Mouse (Mus musculus) gastrocnemius, postnatal 14 days (tissue): Measurements from ENCODE around the gene Mrps35. TPM values are rescaled to one million over a fixed set of nuclear protein-coding genes. Genes with fewer than 3 reads are reported as not detected.
A peak's percentile ranks its signal among the peaks of the same experiment; 100 is the strongest.

ENCODE experiments used
- DNase-seq: peaks from one replicate; pipeline ENCODE4 v3.0.0; 2021; ENCODE audit warnings: mixed read lengths
- intact Hi-C: fragments of 180-260 bp; cut with DNase I; formaldehyde crosslinking; loops from one replicate; pipeline ENCODE4 v1.15.1; 2025; ENCODE audit warnings: low total_unique reads
- long read RNA-seq, 2 experiments: library from polyadenylated mRNA; stranded (forward); transcript quantifications; one replicate each; pipeline ENCODE4 v2.0.0; 2021
- total RNA-seq, 2 experiments: library from RNA; stranded (reverse); gene quantifications; 2 replicates each; pipeline ENCODE4 v1.2.3; 2021

Gene Mrps35
- 10 to 100 TPM; 50.4 to 56.3 TPM for total RNA-seq
- long read RNA-seq, experiment 1, full-length matches to known transcripts, result 49 of 51 reads
- long read RNA-seq, experiment 1, partial matches to known transcripts, result 0 of 51 reads
- long read RNA-seq, experiment 1, other reads (novel, unspliced or antisense), result 2 of 51 reads
- long read RNA-seq, experiment 2, full-length matches to known transcripts, result 40 of 49 reads
- long read RNA-seq, experiment 2, partial matches to known transcripts, result 1 of 49 reads
- long read RNA-seq, experiment 2, other reads (novel, unspliced or antisense), result 8 of 49 reads

- peak; percentile 92 for DNase-seq
- intact Hi-C loops, result no loop called here
These were observed at the start of gene Mrps35 for GRCm38 (mm10) chr6:147042291-147043290. Mrps35 (plus strand) TSS chr6:147042764.

GRCm38 (mm10) chr6:146994236-146994635 lies 48.3 kb upstream of the Mrps35 start:
- DNase-seq, result peak; percentile 37
- intact Hi-C loops, result loop anchor here (5.0 kb wide), 1 partner anchor 162 kb away; no protein-coding TSS in a partner anchor

GRCm38 (mm10) chr6:146995391-146995790 lies 47.2 kb upstream of the Mrps35 start:
- DNase-seq, result no peak
- intact Hi-C loops, result no loop called here

DNA sequence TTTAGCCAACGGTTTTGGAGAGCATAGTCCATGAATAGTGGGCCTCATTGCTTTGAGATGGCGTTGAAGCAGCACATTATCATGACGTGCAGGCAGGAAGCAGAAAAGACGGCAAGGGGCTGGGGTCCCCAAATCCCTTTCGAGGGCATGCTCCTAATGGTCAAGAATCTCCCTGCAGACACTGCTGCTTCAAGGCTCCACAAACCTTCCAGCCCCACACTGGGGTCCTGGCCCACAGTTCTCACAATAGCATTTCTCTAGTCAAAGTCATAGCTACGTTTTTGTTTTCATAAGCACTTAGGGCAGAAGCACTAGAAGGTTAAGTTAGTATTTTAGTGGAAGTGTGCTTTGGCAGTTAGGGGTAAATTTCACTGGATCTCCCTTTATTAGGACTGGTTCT lies 46.7 kb upstream of the Mrps35 start:
- intact Hi-C loops, result no loop called here
- no peak for DNase-seq

GRCm38 (mm10) chr6:146997006-146997405 lies 45.6 kb upstream of the Mrps35 start:
- DNase-seq, result no peak
- intact Hi-C loops, result no loop called here

DNA sequence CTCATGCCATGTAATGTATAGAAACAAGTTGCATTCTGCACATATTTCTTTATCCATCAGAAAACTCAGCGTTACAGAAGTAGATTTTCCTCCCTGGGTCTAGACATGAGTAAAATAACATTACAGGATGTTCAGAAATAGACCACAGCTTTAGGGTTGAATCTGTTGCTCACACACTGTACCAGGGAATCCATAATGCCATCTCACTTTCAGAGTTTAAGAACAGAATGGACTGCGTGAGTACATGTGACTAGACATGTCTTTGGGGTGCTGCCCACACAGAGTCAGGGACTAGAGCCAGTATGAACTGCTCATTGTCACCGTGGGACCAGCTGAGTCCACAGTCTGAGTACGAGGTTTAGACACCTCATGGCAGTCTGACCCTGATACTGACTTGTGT lies 43.9 kb upstream of the Mrps35 start:
- intact Hi-C loops, result no loop called here

GRCm38 (mm10) chr6:146999302-146999701 lies 43.3 kb upstream of the Mrps35 start:
- DNase-seq, result no peak
- intact Hi-C loops, result no loop called here

More for the DNA sequence above, 43.9 kb upstream of the Mrps35 start:
- DNase-seq, result no peak

DNA sequence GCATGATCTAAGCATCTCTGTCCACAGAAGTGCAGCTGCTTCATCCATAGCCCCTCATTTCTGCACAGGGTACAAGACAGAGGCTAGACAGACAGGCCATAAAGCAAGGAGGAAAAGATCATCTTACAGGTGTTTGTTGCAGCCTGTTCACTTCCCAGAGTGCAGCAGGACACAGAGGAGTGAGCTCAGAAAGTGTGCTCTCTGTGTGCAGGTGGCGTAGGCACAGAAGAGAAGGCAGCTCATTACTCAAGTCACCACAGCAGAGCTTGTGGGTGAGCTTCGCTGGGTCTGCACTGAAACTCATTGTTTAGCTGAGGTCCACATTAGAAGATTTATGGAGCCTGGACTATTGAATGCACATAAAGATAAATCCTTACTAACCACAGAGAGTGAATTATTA lies 42.8 kb upstream of the Mrps35 start:
- intact Hi-C loops, result no loop called here
- no peak for DNase-seq

DNA sequence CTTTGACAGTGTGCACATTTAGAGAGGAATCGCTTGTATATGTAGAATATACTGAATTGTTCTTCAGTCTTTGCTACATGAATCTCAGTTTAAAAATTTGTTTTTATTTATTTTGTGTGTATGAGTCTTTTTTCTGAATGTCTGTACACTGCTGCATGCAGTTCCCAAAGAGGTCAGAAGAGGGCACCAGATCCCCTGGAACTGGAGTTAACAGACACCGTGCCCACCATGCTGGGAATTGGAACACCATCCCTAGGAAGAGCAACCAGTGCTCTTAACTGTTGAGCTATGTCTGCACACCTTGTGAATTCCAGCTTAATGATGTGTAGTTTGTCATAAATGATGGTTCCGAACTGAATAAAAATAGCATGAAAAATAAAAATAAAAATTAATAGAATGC lies 34.4 kb upstream of the Mrps35 start:
- peak; percentile 28 for DNase-seq
- intact Hi-C loops, result no loop called here

GRCm38 (mm10) chr6:147010358-147010757 lies 32.2 kb upstream of the Mrps35 start:
- intact Hi-C loops, result loop anchor here (10.0 kb wide), 2 partner anchors 94 to 234 kb away; no protein-coding TSS in a partner anchor
- DNase-seq, result no peak

DNA sequence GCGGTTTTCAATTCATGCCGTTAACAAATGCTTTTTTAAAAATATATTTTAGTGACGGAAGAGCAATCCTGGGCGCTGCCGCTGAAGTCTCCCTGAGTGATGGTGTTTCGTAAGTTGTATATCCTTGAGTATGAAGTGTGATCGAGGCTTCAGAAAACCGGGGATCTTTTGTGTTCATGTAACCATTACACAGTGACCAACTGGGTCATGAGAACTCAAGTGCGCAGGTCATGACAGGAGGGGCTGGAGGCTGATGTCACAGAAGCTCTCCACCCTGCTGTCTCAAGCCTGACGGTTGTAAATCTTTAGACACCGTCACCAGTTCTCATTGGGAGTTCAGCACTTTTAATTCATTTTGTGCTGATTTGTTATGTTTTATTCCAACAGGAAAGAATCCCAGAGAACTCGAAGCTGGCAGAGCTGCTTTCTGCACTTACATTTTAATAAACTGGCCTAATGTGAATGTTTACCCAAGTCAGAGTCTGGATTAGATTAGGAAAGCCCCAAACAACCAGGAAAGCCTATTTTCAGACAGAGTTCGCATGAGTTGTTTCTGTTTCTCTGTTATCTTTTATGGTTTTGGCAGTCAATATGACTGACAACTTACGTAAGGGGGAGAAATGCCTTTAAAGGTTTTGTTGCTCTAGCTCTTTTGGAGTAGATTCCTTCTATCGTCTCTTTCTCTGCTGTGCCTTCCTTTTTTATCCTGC lies 31.6 kb upstream of the Mrps35 start:
- DNase-seq, result no peak
- intact Hi-C loops, result loop anchor here (10.0 kb wide), 2 partner anchors 94 to 234 kb away; no protein-coding TSS in a partner anchor

DNA sequence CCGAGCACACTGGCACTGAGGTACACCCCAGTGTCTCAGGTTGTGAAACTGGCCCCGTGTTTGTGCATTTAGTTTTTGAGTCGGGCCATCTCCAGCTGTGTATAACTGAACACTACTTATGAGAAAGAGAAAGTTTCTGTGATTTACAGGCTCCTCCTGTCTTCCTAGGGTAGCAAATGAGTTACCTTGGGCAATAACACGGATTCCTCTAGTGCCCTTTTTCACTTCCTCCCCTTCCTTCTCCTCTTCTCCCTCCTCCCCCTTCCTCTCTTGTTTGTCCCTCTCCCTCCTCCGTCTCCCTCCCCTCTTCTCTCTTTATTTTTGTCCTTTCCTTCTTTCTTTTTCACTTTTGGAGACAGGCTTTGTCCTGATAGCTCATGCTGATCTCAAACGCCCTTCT lies 31.0 kb upstream of the Mrps35 start:
- intact Hi-C loops, result loop anchor here (10.0 kb wide), 2 partner anchors 93 to 233 kb away; no protein-coding TSS in a partner anchor

GRCm38 (mm10) chr6:147011977-147012376 lies 30.6 kb upstream of the Mrps35 start:
- intact Hi-C loops, result loop anchor here (10.0 kb wide), 2 partner anchors 93 to 233 kb away; no protein-coding TSS in a partner anchor

More for the DNA sequence above, 31.0 kb upstream of the Mrps35 start:
- DNase-seq, result no peak

DNA sequence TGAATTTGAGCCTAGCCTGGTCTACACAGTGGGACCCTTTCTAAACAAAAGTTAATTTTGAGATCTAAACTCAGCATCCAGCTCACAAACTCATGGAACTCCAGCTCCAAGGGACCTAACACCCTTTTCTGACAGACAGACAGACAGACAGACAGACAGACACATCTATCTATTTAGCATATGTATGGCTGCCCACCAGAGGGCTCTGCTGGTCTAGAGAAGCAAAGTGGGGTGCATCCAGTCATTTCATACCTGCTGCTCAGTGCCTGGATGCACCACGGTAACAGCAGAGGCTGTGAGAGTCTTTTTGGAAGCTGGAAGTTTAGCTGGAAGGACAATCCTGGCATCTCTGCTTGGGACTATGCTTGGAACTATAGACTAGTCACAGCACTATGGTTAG lies 29.0 kb upstream of the Mrps35 start:
- no peak for DNase-seq
- intact Hi-C loops, result loop anchor here (10.0 kb wide), 2 partner anchors 91 to 231 kb away; no protein-coding TSS in a partner anchor

More at GRCm38 (mm10) chr6:147011977-147012376, 30.6 kb upstream of the Mrps35 start:
- no peak for DNase-seq

DNA sequence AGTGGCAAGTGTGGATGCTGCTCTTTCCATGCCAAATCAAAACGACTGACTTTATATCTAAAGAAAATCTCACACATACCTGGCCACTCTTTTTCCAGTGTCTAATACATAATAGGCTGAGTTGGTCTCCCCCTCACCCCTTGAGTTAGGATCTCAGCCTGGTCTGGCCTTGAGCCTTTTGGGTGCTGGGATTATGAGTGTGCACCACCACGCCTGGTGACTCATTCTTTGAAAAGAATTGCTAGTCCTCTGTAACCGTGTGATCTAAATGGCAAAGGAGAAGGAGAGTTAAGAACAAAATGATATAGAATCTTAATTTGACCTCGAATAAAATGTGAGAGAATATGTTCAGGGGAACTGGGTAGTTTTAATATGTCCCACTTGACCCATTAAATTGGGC lies 24.7 kb upstream of the Mrps35 start:
- intact Hi-C loops, result loop anchor here (10.0 kb wide), 2 partner anchors 87 to 227 kb away; no protein-coding TSS in a partner anchor
- DNase-seq, result no peak

- intact Hi-C loops, result loop anchor here (10.0 kb wide), 2 partner anchors 86 to 226 kb away; no protein-coding TSS in a partner anchor
- no peak for DNase-seq
These were observed 24.2 kb upstream of the Mrps35 start for GRCm38 (mm10) chr6:147018364-147018763.

DNA sequence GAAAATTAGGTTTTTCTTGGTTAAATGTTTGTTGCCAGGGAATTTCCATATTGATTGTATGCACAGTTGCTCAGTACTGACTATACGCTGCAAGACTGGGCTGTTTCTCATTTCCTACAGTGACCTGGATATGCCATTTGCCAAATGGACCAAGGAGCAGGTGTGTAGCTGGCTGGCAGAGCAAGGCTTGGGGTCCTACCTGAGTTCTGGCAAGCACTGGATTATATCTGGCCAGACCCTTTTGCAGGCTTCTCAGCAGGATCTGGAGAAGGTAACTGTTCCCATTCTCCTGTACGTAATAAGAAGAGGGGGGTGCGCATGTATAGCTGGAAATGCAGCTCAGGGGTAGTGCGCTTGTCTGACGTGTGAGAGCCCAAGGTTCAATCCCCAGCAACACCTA lies 21.4 kb upstream of the Mrps35 start:
- intact Hi-C loops, result no loop called here
- DNase-seq, result no peak

DNA sequence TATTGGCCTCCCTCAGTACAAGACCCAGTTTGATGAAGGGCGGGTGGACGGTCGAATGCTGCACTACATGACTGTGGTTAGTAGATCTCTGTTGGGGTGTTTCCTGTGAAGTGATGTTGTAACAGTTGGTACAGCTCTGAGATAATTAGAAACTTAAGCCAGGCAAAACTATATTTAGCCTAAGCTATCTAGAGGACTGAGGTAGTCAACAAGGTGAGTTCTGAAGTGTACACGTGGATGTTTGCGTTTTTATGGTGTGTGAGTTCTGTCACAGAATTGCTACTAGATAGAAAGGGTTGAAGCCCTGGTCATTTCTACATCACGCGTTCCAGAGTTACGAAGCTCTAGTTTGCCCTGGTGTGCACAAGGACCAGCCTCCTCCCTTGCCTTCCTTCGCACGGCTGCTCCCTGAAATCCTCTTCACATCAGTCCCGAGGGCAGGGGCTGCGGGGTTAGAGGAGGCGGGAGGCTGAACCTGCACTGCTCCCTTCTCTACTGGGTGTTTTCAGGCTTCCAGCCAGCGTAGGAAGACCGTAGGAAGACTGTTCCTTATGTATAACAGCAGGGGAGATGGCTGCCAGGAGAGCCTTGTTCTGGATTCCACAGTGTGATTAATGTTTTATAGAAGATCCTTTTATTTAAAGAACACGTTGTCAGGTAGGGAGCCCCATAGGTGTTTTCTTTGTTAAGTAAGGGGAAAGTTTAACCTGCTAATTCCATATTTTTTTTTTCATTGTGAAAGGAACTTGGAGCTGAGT lies 20.0 kb upstream of the Mrps35 start:
- intact Hi-C loops, result no loop called here
- peak; percentile 13 for DNase-seq

GRCm38 (mm10) chr6:147023133-147023395 lies 19.5 kb upstream of the Mrps35 start:
- no peak for DNase-seq
- intact Hi-C loops, result no loop called here
